In genomic region chr8:105937496-105938305, GRCm38 (mm10) we compare ENCODE assay signal across 7 mouse cellular contexts. TPM values are rescaled to one million over a fixed set of nuclear protein-coding genes. Genes with fewer than 3 reads are reported as not detected.
DNase-seq lines count a peak whose midpoint lies in the region; ATAC-seq and TF ChIP-seq lines count a peak whose summit lies in the region.

No protein-coding gene starts in this region.

- in situ Hi-C loops in Patski (cut with MboI; ENCODE audit: low pct_unique_long_range_greater_than_20kb): loop anchor here (5.0 to 10.0 kb wide), 2 partner anchors 105 to 223 kb away; no protein-coding TSS in a partner anchor

- peak overlapping the region; percentile 77 for H3K4me3 ChIP-seq in embryonic facial prominence, embryonic 11.5 days (ENCODE audit: low read depth, low read length)
- peak overlapping the region; percentile 68 for H3K4me3 ChIP-seq in heart, embryonic 15.5 days
- H3K4me3 ChIP-seq in lung, embryonic 15.5 days: peak overlapping the region; percentile 91

- peak; percentile 2 for ATAC-seq in Patski
- peak; percentile 32; the same call in 1 of the 2 replicates for ATAC-seq in embryonic facial prominence, embryonic 11.5 days (replicated peaks; ENCODE audit: insufficient number of reproducible peaks, low FRiP score, low TSS enrichment, low read depth)
- ATAC-seq in heart, embryonic 15.5 days (replicated peaks; ENCODE audit: insufficient number of reproducible peaks, insufficient read depth, low FRiP score, low read depth): peak; percentile 15; the same call in 1 of the 2 replicates
- 0 out of 2 replicates have a peak, but pooled peaks have one; percentile 9 for ATAC-seq in lung, embryonic 15.5 days (ENCODE audit: borderline replicate concordance, extremely low read depth, low FRiP score, low TSS enrichment)

- H3K9ac ChIP-seq in embryonic facial prominence, embryonic 11.5 days (replicated peaks; ENCODE audit: low read length): peak overlapping the region; percentile 69
- H3K9ac ChIP-seq in heart, embryonic 15.5 days: peak overlapping the region; percentile 70
- peak overlapping the region; percentile 74 for H3K9ac ChIP-seq in lung, embryonic 15.5 days

- peak overlapping the region; percentile 72 for H3K4me2 ChIP-seq in embryonic facial prominence, embryonic 11.5 days (ENCODE audit: low read depth, low read length)
- peak overlapping the region; percentile 85 for H3K4me2 ChIP-seq in heart, embryonic 15.5 days
- peak overlapping the region; percentile 95 for H3K4me2 ChIP-seq in lung, embryonic 15.5 days

- H3K27ac ChIP-seq in embryonic facial prominence, embryonic 11.5 days (replicated peaks; ENCODE audit: low read depth, low read length): 0 out of 2 replicates have a peak overlapping the region, but pooled peaks have one; percentile 44
- H3K27ac ChIP-seq in heart, embryonic 15.5 days: peak overlapping the region; percentile 89
- peak overlapping the region; percentile 88 for H3K27ac ChIP-seq in lung, embryonic 15.5 days

- H3K4me1 ChIP-seq in embryonic facial prominence, embryonic 11.5 days (ENCODE audit: control insufficient read depth, insufficient read depth, low read length): no peaks in the 10 kb centered on the region; the same call in 1 of the 2 replicates
- peaks cover 13% of the 10 kb centered on the region for H3K4me1 ChIP-seq in heart, embryonic 15.5 days (replicated peaks)
- peaks cover 16% of the 10 kb centered on the region for H3K4me1 ChIP-seq in lung, embryonic 15.5 days

- H3K27me3 ChIP-seq in Patski: no peaks in the 10 kb centered on the region
- H3K27me3 ChIP-seq in embryonic facial prominence, embryonic 11.5 days (ENCODE audit: control insufficient read depth, insufficient read depth, low read length): no peaks in the 10 kb centered on the region
- no peaks in the 10 kb centered on the region for H3K27me3 ChIP-seq in heart, embryonic 15.5 days
- H3K27me3 ChIP-seq in lung, embryonic 15.5 days: no peaks in the 10 kb centered on the region

- CTCF ChIA-PET in Patski (lab: Charles Lee): interaction anchor here (0.6 to 1.0 kb wide), 2 partner anchors 10 to 21 kb away, joined by 3 read pairs; no protein-coding TSS in a partner anchor

- TF ChIP-seq CTCF in Patski (IDR thresholded peaks at IDR 0.05): no peak

- WGBS in embryonic facial prominence, embryonic 11.5 days: 4% methylated on average over 33 of the region's 33 CpGs
- under 1% methylated on average over 33 of the region's 33 CpGs for WGBS in heart, embryonic 15.5 days
- under 1% methylated on average over 33 of the region's 33 CpGs for WGBS in lung, embryonic 15.5 days

- POLR2A ChIA-PET in Patski (lab: Charles Lee): interaction anchor here (0.5 to 1.2 kb wide), 4 partner anchors 8 to 107 kb away, joined by 3 to 4 read pairs (median 3); no protein-coding TSS in a partner anchor

- H3K36me3 ChIP-seq in embryonic facial prominence, embryonic 11.5 days (replicated peaks; ENCODE audit: control insufficient read depth, insufficient read depth, low read depth, low read length): no peaks in the 10 kb centered on the region
- H3K36me3 ChIP-seq in heart, embryonic 15.5 days: peaks cover 13% of the 10 kb centered on the region; the same call in 1 of the 2 replicates
- H3K36me3 ChIP-seq in lung, embryonic 15.5 days: 0 out of 2 replicates have a peak, but pooled peaks cover 6% of the 10 kb centered on the region

- H3K9me3 ChIP-seq in embryonic facial prominence, embryonic 11.5 days (replicated peaks; ENCODE audit: control insufficient read depth, low read length): no peaks in the 10 kb centered on the region
- no peaks in the 10 kb centered on the region for H3K9me3 ChIP-seq in heart, embryonic 15.5 days (replicated peaks)
- H3K9me3 ChIP-seq in lung, embryonic 15.5 days: no peaks in the 10 kb centered on the region

- DNase-seq in CD8-positive naive resting alpha-beta T cell, adult 2 months (ENCODE audit: low read depth in 2 of 2, low spot score in 2 of 2): peak; percentile 29 to 47
- DNase-seq in Patski (ENCODE audit: low read depth, low spot score): no peak
- peak; percentile 31 for DNase-seq in embryonic facial prominence, embryonic 11.5 days (ENCODE audit: low spot score)
- DNase-seq in kidney, postnatal 14 days: peak; percentile 60
- peak; percentile 56 for DNase-seq in ovary, postnatal 36 days (ENCODE audit: low spot score)

RNA-seq across cellular contexts. Expression of gene Psmb10, which starts 0.5 kb away (rescaled TPM):
- 61.7 TPM for polyA plus RNA-seq in Patski (2021)
- polyA plus RNA-seq in embryonic facial prominence, embryonic 11.5 days (2014; fragmentation: Nextera tagmentation; extraction: Ambion mirVana): 23.1 and 24.1 TPM in 2 replicates
- 59.4 and 93.4 TPM in 2 replicates for polyA plus RNA-seq in heart, embryonic 15.5 days (2015; fragmentation: Nextera tagmentation; extraction: Ambion mirVana)
- polyA plus RNA-seq in lung, embryonic 15.5 days (2015; fragmentation: Nextera tagmentation; extraction: Ambion mirVana): 43.9 and 51.7 TPM in 2 replicates

RNA-seq across cellular contexts. Expression of gene Ctrl, which starts 4.0 kb away (rescaled TPM):
- polyA plus RNA-seq in Patski (2021): 1.3 TPM
- polyA plus RNA-seq in embryonic facial prominence, embryonic 11.5 days (2014; fragmentation: Nextera tagmentation; extraction: Ambion mirVana): 0.58 and 0.59 TPM in 2 replicates
- polyA plus RNA-seq in heart, embryonic 15.5 days (2015; fragmentation: Nextera tagmentation; extraction: Ambion mirVana): 0.84 and 0.85 TPM in 2 replicates
- polyA plus RNA-seq in lung, embryonic 15.5 days (2015; fragmentation: Nextera tagmentation; extraction: Ambion mirVana): 0.86 and 1.0 TPM in 2 replicates

RNA-seq across cellular contexts. Expression of gene Lcat, which starts 5.5 kb away (rescaled TPM):
- polyA plus RNA-seq in Patski (2021): 1.3 TPM
- 0.84 and 1.1 TPM in 2 replicates for polyA plus RNA-seq in embryonic facial prominence, embryonic 11.5 days (2014; fragmentation: Nextera tagmentation; extraction: Ambion mirVana)
- 1.3 and 1.7 TPM in 2 replicates for polyA plus RNA-seq in heart, embryonic 15.5 days (2015; fragmentation: Nextera tagmentation; extraction: Ambion mirVana)
- polyA plus RNA-seq in lung, embryonic 15.5 days (2015; fragmentation: Nextera tagmentation; extraction: Ambion mirVana): 1.2 and 1.9 TPM in 2 replicates

RNA-seq across cellular contexts. Expression of gene Slc12a4, which starts 28.2 kb away (rescaled TPM):
- polyA plus RNA-seq in Patski (2021): 76.0 TPM
- 16.8 and 19.0 TPM in 2 replicates for polyA plus RNA-seq in embryonic facial prominence, embryonic 11.5 days (2014; fragmentation: Nextera tagmentation; extraction: Ambion mirVana)
- polyA plus RNA-seq in heart, embryonic 15.5 days (2015; fragmentation: Nextera tagmentation; extraction: Ambion mirVana): 34.1 and 44.5 TPM in 2 replicates
- polyA plus RNA-seq in lung, embryonic 15.5 days (2015; fragmentation: Nextera tagmentation; extraction: Ambion mirVana): 37.1 and 37.7 TPM in 2 replicates

RNA-seq across cellular contexts. Expression of gene Pskh1, which starts 37.5 kb away (rescaled TPM):
- polyA plus RNA-seq in Patski (2021): 36.4 TPM
- polyA plus RNA-seq in embryonic facial prominence, embryonic 11.5 days (2014; fragmentation: Nextera tagmentation; extraction: Ambion mirVana): 16.8 and 23.1 TPM in 2 replicates
- 19.5 and 25.8 TPM in 2 replicates for polyA plus RNA-seq in heart, embryonic 15.5 days (2015; fragmentation: Nextera tagmentation; extraction: Ambion mirVana)
- 32.0 and 33.0 TPM in 2 replicates for polyA plus RNA-seq in lung, embryonic 15.5 days (2015; fragmentation: Nextera tagmentation; extraction: Ambion mirVana)
